Mouse (Mus musculus) ES-E14 (cell line): ENCODE measurements around the gene Sbno2.

Experiments
- CHD2 ChIP-seq: IDR thresholded peaks from 2 replicates; pipeline ENCODE4 v1.6.1; 2014; ENCODE audit warnings: mild to moderate bottlenecking, low read depth, low read length, inconsistent platforms
- HCFC1 ChIP-seq: IDR thresholded peaks from 2 replicates; pipeline ENCODE4 v1.6.1; 2012; ENCODE audit warnings: low read length, inconsistent platforms, borderline replicate concordance; ENCODE audit not compliant: insufficient read depth
- MAFK ChIP-seq: IDR thresholded peaks from 2 replicates; pipeline ENCODE4 v1.6.1; 2014; ENCODE audit warnings: mild to moderate bottlenecking, low read depth, low read length, inconsistent platforms; ENCODE audit not compliant: insufficient read depth
- ZC3H11A ChIP-seq: IDR thresholded peaks from 2 replicates; pipeline ENCODE4 v1.6.1; 2012; ENCODE audit warnings: low read depth, mild to moderate bottlenecking, inconsistent platforms, low read length, borderline replicate concordance

DNA sequence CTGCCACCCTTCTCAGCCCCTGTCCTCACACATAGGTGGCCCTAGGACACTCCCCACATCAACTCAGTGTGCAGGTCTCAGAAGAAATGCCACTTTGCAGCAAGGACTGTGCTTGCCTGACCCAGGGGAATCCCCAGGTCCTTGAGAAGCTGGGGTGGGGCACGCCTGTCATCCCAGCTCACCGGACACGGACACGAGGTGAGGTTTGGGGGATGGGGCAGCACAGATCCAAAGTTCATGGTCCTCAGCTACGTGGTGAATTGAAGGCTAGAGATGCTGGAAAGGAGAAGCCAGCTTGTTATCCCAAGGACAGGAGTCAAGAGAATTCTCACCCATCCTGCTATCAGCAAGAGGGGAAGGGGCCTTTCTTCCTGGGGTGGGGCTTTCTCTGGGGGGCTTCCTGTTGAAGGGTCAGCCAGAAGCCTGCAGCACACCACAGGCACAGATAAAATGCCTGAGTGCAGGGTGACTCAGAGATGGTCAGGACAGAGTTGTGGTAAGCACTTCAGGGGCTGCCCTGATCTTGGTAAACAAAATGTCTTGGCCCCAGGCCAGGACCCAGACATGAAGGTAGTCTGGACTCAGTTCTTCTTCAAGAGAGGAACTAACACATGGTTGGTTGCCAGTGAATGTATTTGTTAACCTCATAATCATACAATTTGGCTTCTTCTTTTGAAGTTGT lies 72.4 kb downstream of the Sbno2 start:
- TF ChIP-seq CHD2 (no peak), ZC3H11A (no peak), MAFK (no peak), HCFC1 (no peak)
